Mouse (Mus musculus) frontal cortex, postnatal 10 days (tissue): ENCODE data around the gene Lrrc20.

Source experiments
- DNase-seq, 2 experiments: peaks; one replicate each; pipeline ENCODE4 v3.0.0; 2022; ENCODE audit warnings: low spot score in 2 of 2, mixed read lengths in 1 of 2

The Lrrc20 gene

DNA sequence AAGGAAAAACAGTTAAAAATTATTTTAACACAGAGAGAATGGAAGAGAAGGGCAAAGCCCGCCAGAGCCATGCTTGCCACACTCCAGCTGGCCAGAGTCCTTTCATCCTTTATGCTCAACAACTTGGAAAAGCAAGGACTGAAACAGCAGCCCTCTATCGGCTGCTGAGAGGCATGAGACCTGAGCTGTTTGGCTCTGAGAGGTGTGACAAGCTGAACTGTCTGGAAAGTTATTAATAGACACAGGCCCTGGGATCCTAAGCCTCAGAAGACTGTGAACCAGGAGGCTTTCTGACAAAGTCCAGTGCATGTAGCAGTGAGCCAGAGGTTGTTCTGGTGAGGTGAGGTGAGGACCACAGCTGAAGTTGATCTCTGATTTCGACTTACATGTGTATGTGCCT, 2.0 kb upstream of the Lrrc20 start:
- no peak for DNase-seq

DNA sequence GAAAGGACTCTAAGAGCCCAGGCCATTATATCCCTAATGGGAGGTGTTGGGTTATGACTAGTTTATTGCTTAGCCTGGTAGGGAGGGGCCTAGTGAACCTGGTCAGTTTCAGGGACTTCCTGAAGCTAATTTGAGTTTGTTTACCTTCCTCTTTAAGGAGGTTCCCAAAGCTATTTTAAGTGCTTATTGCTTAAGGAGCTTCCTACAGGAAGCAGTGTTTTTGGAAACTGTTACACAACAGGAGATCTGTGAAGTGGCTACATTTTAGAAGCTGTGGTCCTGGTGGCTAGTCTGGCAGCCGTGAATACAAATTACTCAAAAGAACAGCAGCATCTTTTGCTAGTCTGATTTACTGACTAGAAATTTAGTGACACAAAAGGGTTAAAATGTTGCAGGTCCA, 1.3 kb upstream of the Lrrc20 start:
- DNase-seq: no peak

- no peak for DNase-seq
Observed at GRCm38 (mm10) chr10:61476440-61477165, 1.0 kb downstream of the Lrrc20 start.

GRCm38 (mm10) chr10:61479461-61479860, 3.9 kb downstream of the Lrrc20 start:
- no peak for DNase-seq

- no peak for DNase-seq
Observed at GRCm38 (mm10) chr10:61479927-61480326, 4.3 kb downstream of the Lrrc20 start.

DNA sequence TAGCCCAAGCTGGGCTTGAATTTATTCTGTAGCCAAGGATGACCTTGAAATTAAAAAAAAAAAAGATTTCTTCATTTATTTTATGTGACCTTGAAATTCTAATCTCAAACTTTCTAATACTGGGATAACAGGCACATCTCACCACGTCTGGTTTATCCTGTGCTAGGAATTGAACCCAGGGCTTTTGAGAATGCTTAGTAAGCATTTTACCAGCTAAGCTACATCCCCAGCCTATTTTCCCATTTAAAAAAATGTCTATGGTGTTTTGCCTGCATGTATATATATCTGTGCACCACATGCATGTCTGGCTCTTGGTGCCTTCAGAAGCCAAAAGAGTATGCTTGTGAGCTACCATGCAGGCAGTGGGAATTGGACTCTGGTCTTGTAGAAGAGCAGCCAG, 4.9 kb downstream of the Lrrc20 start:
- no peak for DNase-seq

DNA sequence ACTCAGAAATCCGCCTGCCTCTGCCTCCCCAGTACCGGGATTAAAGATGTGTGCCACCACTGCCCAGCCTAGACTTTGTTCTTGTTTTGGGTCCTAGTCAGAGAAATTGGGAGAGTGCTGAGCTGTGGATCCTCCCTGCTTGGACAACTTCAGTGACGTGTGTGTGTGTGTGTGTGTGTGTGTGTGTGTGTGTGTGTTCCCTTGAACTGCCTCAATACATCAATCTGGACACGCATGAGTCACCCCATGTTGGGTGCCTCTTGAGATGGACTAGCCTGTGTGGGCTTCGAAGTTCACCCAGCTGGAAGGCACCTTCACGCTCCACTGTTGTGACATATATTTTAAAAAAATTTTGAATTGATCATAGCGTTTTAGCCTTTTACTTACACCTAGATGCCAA, 7.2 kb downstream of the Lrrc20 start:
- DNase-seq: no peak

GRCm38 (mm10) chr10:61484801-61485200, 9.2 kb downstream of the Lrrc20 start:
- DNase-seq: no peak

DNA sequence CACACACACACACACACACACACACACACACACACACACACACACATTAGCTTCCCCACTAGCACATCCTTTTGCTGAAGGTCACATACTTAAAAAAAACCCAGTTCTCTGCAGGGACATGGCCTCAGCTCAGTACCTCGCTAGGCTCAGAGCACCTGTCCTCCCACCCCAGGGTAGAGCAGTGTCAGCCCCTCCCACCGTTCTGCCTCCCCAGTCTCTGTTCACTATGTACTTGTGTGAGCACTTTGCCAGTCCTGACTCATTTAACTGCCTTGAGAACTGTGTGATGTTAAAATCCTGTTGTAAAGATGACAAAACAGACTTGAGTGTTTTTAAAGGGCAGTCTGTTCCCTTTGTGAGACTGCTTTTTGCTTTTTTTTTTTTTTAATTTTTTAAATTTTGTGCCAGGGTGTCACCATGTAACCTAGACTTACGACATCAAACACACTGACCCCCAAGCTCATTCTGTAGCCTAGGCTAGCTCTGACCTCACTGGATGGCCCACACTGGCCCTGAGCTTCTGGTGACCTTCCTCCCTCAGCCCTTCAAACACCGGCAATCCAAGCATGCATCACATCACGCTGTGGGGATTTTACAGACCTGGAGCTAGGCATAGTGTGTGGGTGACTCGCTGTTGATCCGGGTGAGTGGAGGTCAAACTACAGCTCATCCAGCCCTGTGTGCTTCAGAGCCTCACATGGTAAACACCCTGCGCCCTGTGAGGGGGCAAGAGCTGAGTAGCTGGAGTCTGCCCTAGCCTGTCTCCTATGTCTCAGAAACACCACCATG, 11.1 kb downstream of the Lrrc20 start:
- DNase-seq: no peak

- DNase-seq: no peak
Observed at GRCm38 (mm10) chr10:61488522-61489110, 13.0 kb downstream of the Lrrc20 start.

DNA sequence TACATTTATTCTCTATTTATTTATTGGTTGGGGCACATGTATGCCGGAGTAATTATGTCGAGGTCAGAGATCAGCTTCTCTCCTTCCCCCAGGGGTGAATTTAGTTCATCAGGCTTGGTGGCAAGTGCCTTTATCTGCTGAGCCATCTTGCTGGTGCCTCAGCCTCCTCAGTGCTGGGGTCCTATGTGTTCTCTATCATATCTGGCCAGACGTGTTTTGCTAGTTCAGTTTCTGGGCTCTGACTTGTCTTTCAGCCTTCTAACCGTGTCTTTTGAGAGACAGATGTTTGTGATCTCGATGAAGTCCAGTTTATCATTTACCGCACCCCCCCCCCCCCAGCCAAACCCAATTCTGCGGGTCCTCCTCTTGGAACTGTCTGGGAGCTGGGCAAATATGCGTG, 16.0 kb downstream of the Lrrc20 start:
- no peak for DNase-seq

GRCm38 (mm10) chr10:61492040-61492439, 16.4 kb downstream of the Lrrc20 start:
- DNase-seq: peak; percentile 41 to 68

GRCm38 (mm10) chr10:61495461-61495860, 19.9 kb downstream of the Lrrc20 start:
- DNase-seq: no peak

DNA sequence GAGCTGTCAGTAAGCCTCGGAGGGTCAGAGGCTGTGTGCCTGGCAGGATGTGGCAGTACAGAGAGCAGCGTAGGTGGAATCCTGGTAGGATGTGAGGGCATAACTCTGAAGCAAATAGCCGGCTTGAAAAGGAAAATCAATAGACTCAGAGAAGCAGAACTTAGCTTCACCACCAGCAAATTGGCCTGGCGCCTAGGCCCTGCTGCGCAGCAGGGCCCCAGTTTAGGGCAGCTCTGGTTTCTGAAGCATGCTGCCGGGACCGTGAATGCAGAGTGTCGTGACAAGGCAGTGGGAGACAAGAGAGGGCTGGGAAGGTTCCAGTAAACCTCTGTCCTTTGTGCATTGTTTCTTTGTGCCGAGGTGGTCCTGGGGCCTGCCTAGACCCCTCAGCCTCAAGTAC, 20.6 kb downstream of the Lrrc20 start:
- no peak for DNase-seq

GRCm38 (mm10) chr10:61499505-61500466, 24.2 kb downstream of the Lrrc20 start:
- no peak for DNase-seq

- DNase-seq: no peak
Observed at GRCm38 (mm10) chr10:61500756-61501155, 25.2 kb downstream of the Lrrc20 start.

GRCm38 (mm10) chr10:61504073-61504472, 28.5 kb downstream of the Lrrc20 start:
- DNase-seq: no peak

- DNase-seq: no peak
Observed at GRCm38 (mm10) chr10:61506381-61507200, 31.0 kb downstream of the Lrrc20 start.

GRCm38 (mm10) chr10:61509873-61510272, 34.3 kb downstream of the Lrrc20 start:
- no peak for DNase-seq

DNA sequence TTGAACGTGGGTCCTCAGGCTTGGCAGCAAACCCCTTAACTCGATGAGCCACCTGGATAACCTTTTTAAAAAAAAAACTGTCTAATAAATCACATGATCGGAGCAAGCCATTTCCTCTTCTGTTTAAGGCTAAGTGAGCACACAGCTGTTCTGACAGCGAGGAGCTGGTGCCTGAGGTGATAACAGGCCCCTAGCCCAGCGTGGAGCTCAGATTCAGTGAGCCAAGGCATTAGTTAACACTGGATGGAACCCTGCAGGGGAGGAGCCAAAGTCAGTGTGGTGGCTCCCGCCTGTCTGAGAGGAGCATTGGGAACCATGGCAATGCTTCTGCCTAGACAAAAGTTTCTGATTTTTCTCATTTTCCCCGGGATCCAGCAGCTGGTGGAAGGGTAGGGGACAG, 35.2 kb downstream of the Lrrc20 start:
- no peak for DNase-seq
